Mouse (Mus musculus) CH12.LX (cell line): Measurements from ENCODE around the gene Lgr6.

Experiments used
- CHD1 ChIP-seq: IDR thresholded peaks from 2 replicates; pipeline ENCODE4 v1.6.1; 2012; ENCODE audit warnings: low read depth, low read length, improper control_type of control experiment, inconsistent platforms
- CHD2 ChIP-seq: IDR thresholded peaks from 2 replicates; pipeline ENCODE4 v1.6.1; 2011; ENCODE audit warnings: low read length, improper control_type of control experiment
- CTCF ChIP-seq, 2 experiments: IDR thresholded peaks in 1 of 2; conservative IDR thresholded peaks in 1 of 2; 2 replicates each; pipeline ENCODE4 v1.5.1; 2011 to 2012; ENCODE audit warnings: low read depth in 2 of 2, low read length in 2 of 2, improper control_type of control experiment in 1 of 2, inconsistent platforms in 1 of 2, mild to moderate bottlenecking in 1 of 2, moderate library complexity in 1 of 2
- JUND ChIP-seq: conservative IDR thresholded peaks from 2 replicates; pipeline ENCODE4 v1.6.1; 2011; ENCODE audit warnings: low read depth, low read length, improper control_type of control experiment
- MEF2A ChIP-seq: IDR thresholded peaks from 2 replicates; pipeline ENCODE4 v1.6.1; 2014; ENCODE audit warnings: low read depth, mild to moderate bottlenecking, inconsistent platforms, low read length, improper control_type of control experiment, borderline replicate concordance
- POLR2A ChIP-seq: IDR thresholded peaks from 2 replicates; pipeline ENCODE4 v1.6.1; 2011; ENCODE audit warnings: low read depth, mild to moderate bottlenecking, improper control_type of control experiment, low read length
- SMC3 ChIP-seq: IDR thresholded peaks from 2 replicates; pipeline ENCODE4 v1.6.1; 2011; ENCODE audit warnings: low read depth, low read length, improper control_type of control experiment
- USF2 ChIP-seq: conservative IDR thresholded peaks from 2 replicates; pipeline ENCODE4 v1.6.1; 2011; ENCODE audit warnings: low read depth, low read length, improper control_type of control experiment
- ZNF384 ChIP-seq: IDR thresholded peaks from 2 replicates; pipeline ENCODE4 v1.6.1; 2012; ENCODE audit warnings: low read depth, low read length, improper control_type of control experiment, inconsistent platforms

GRCm38 (mm10) chr1:135044439-135044838 is 60.6 kb downstream of the Lgr6 start:
- TF ChIP-seq MEF2A (no peak), CTCF (conservative IDR thresholded peaks at IDR 0.05 in 1 of 2, IDR thresholded peaks at IDR 0.05 in 1 of 2; ENCODE audit: low read depth in 2 of 2, low read length in 2 of 2) (no peak), SMC3 (no peak), POLR2A (no peak), CHD2 (no peak), JUND (no peak), ZNF384 (no peak), USF2 (no peak), CHD1 (no peak)
